Mouse (Mus musculus) yolk sac, embryonic 10.5 days (tissue): ENCODE results near the gene Rnf34.

ENCODE experiments used
- DNase-seq: peaks from one replicate; pipeline ENCODE4 v3.0.0-alpha.2; 2017; ENCODE audit warnings: low spot score

Gene Rnf34

DNA sequence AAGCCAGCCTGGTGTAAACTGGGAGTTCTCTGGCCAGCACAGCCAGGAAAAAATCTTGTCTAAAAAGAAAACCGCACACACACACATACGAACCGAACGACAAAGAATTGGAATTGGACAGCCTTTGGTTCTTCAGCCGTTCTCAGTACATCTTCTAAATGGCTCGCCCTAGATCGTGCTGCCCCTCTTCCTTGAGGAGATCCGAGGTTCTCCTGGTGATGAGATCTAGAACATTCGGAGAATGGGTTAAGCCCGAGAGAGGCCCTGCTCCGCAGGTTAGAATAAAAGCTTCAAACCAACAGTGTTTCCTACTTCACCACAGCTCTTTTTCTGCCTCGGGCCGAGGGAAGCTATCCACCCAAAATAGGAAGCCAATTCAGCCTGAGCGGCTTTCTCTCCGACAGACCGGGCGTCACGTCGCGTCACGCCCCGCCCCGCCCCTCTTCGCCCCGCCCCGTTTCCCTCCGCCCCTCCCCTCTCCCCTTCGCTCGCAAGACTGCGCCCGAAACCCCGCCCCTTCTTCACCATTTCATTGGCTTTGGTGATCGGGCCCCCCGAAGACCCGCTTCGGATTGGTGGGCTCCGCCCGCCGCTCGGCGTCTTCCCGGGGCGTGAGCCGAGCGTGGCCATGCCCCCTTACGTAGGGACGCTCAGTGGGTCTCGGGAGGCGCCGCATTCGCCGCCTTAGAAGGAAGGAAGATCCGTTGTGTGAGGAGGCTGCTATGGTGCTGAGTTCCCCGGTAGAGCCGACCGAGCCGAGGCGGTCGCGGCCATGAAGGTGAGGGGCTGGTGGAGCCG, at the start of gene Rnf34:
TSS of gene Rnf34 (plus strand) at position 528 of the 798 bp plus-strand sequence.
- peak; percentile 99 for DNase-seq

DNA sequence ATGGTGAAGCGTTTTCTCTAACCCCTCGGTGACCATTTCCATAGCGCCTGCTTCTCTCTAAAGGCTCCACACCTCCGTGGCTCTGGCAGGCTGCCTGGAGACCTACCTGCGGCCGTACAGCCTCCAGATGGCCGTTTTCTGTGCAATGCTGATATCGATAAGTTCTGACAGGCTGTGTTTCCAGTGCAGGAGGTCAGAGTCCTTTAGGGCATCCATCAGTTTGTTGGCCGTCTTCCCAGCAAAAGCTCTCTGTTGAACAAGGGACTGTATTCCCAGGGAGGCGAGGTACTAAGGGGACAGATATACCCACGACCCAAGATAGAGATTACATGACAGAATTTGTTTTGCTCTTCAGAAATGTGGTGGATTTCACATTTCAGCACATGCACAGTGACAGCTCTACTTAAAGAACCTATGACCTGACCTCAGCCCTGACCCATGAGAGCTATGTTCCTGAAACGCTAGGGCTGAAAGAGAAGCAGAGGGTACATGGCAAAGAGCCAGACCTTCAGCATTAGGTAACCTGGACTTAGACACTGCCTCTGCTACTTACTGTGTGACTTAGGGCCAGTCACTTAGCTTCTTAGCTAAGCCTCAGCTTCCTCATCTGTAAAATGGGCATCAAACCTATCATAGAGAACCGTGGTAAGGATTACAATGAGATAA, 49.4 kb upstream of the Rnf34 start:
- peak; percentile 73 for DNase-seq

DNA sequence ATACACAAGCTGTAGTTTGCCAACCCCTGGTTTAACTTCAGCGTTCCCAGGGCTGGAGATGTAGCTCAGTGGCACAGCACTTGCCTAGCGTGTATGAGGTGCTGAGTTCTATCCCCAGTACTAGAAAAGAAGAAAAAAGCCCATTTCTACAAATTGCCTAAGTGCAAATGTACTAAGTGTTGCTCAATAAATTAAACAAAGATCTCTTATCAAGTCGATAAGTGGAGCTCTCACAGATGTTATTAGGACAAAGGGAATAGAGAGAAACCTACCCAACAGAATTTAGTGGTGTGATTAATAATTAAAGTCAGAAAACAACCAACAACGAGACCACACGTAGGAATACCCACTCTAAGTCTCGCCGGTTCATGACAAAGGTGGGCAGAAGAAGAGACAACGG, 48.2 kb upstream of the Rnf34 start:
- DNase-seq = no peak

DNA sequence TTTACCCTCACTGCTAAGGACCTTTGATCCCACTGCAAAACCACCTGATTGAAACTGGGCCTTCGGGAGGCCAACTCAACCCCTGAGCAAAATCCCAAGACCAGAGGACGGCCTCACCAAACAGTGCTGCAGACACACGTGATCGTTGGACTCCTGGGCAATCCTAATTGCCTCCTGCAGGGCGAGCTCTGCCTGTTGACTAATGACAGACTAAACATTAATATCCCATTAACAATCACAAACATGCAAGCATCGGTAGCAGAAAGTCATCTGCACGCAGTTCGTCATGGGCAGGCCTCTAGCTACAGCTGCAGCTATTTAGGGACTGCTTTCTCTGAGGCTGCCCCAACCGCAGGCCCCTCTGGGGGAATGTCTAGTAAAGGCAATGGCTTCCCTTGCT, 47.1 kb upstream of the Rnf34 start:
- DNase-seq = peak; percentile 77

DNA sequence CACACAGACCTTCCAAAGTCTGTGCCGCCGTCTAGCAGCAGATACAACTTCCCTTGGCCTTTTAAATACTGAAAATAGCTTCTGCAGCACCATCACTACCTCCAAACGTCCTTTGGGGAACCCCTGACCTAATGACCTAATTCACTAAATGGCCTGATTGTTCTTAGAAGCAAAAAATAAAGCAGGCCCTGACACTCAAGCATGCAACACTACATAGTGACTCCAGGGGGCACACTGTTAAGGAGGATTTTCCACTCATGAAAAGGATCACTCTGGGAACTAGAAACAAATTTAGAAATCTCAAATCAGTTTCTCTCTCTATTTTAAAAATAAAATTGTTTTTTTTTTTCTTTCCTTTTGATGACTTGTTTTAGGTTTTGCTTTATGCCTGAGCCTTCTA, 44.3 kb upstream of the Rnf34 start:
- DNase-seq = no peak

DNA sequence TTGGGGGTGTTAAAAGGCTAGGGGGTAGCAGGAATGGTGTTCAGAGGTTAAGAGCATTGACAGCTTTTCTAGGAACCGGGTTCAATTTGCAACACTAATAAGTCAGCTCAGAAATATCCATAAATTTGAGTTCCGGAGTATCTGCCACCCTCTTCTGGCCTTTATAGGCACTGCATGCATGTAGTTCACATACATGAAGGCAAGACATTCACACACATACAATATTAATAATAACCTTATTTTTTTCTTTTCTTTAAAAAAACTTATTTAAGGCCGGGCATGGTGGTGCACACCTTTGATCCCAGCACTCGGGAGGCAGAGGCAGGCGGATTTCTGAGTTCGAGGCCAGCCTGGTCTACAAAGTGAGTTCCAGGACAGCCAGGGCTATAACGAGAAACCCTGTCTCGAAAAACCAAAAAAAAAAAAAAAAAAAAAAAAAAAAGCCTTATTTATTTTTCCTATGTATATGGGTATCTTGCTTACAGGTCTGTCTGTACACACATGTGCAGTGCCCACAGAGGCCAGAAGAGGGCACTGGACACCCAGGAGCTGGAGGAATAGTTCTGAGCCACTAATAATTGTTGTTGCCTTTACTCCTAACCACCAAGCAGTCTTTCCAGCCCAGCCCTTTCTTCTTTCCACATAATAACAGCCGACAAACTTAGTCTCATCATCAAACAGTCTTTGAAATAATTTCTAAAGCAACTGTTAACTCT, 38.3 kb upstream of the Rnf34 start:
- peak; percentile 48 for DNase-seq

DNA sequence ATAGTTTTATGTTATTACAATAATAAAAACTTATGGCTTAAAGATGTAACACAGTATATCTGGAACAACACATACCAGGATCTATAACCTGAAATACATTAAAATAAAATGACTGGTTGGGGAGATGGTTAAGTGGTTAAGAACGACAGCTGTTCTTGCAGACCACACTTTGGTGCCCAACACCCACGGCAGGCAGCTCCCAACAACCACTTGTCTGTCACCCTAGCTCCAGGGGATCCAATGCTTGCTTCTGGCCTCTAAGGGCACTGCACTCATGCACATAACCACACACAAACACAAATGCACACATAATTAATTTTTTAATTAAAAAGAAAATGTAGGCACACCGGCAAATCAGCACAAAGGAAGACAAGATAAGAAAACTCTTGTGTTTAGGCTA, 37.1 kb upstream of the Rnf34 start:
- DNase-seq = no peak

DNA sequence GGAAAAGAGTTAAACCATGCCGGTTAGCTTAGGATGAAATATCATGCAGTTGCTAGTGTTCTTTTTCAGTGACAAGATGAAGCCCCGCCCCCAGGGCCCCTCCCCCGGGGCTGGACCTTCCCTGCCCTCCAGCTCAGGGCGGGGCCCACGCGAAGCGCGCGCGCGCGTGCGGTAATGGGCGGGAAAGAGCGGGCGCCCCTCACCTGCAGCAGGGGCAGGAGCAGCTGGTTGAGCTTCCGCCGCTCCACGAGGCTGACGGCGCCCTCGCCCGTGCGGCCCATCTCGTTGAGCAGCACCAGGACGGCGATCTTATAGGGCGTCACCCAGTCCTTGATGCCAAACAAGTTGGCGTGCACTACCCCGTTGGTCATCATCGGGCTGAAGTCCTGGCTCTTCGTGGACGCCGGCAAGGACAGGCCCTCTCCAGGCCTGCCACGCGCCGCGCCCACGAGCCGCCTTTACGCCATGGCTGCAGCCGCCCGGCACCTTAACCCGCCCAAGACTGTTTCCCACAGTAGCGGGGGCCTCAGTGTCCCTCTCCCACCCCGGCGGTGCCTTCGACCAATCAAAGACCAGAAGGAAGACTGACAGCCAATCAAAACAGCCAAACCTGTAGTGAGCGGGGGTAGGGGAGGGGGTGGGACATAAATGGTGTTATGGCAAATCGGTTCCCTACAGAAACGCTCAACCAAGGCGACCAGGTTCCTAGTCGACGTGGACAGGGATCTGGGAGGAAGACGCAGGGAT, 28.9 kb upstream of the Rnf34 start, which contains the start of gene Anapc5:
TSS of gene Anapc5 (minus strand) at position 563 of the 747 bp plus-strand sequence.
- DNase-seq = peak; percentile 98

DNA sequence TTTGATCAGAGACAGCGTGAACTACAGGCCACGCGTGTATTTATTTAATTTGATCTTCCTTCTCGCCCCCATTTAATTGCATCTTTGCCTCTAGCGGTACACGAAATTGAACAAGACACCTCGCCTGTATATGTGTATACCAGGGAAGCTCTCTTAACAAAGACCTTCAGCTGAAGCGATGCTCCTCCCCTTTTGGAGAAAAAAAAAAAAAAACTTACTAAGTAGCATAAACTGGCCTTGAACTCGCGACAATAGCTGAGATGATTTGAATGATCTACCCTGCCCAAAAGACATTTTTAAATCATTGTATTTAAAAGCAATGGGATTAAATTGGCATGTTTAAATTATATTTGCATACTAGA, 28.3 kb upstream of the Rnf34 start:
- no peak for DNase-seq

DNA sequence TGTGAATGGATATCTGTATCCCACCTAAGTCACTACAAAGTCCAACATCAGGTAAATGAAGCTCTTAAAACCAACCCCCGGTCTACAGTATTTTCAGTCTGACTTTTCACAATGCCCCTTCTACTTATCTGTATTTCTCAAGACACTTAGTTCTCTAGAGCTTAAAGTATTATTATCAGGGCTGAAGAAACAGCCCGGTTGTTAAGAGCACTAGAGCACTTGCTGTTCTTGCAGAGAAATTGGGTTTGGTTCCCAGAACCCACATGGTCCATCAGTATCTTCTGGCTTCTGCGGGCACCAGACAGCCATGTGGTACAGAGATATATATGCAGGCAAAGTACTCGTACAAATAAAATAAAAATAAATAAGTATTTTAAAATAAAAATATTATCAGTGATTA, 27.4 kb upstream of the Rnf34 start:
- DNase-seq = no peak

DNA sequence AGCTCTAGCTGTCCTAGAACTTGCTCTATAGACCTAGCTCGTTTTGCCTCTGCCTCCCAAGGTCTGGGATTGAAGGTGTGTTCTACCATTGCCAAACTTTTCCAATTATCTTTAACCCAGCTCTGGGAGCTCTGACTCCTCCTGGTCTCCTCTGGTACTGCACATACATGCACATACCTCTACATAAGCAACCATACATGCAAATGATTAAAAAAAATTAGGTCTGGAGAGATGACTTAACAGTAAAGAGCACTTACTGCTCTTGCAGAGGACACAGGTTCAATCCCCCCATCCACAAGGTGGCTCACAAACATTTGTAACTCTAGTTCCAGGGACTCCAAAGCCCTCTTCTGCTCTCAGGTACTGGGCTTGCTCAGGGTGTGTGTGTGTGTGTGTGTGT, 25.9 kb upstream of the Rnf34 start:
- no peak for DNase-seq

DNA sequence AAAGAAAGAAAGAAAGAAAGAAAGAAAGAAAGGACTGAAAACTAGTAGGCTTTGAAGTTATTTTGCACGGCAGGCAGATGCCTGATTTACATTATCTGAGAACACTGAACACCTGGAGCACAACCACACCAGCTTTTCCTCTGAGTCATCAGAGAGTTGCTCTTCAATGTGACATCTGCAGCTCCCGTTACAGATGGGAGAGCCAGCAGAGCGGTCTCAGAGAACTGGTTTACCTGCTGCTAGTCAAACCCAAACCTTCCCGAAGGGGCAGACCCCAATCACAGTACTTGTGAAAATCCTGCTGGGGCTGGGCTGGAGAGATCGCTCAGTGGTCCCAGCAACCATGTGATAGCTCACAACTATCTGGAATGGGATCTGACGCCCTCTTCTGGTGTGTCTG, 25.4 kb upstream of the Rnf34 start:
- DNase-seq = no peak

DNA sequence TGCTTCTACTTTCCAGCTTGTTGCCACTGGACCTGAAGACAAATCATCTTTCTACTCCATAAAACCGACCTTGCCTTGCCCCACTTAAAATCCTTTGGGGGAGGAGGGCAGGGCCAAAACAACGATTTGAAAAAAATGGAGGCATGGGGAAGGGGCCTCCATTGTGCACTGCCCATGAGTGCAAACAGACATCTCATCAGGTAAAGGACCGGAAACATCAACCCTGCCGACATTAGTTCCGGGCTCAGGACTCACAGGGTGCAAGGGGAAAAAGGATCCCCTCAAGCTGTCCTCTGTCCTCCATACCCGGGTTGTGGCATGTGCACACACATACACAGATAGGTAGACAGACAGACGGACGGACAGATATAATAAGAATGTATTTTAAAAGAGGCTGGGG, 24.7 kb upstream of the Rnf34 start:
- no peak for DNase-seq

DNA sequence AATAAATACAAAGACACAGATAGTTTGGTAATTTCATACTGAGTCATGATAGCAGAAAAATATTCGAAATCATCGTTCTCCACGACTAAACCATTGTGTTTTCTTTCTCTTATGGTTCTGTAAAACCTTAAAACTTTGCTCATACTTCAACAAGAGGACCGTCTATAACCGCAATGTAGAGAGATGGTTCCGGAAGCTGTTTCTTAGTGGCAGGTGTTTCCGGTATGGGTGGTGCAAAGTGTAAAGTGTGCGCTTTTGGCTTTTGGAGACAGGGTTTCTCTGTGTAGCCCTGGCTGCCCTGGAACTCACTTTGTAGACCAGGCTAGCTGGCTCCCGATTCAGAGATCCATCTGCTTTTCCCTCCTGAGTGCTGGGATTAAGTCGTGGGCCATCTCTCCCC, 17.3 kb upstream of the Rnf34 start:
- DNase-seq = no peak

DNA sequence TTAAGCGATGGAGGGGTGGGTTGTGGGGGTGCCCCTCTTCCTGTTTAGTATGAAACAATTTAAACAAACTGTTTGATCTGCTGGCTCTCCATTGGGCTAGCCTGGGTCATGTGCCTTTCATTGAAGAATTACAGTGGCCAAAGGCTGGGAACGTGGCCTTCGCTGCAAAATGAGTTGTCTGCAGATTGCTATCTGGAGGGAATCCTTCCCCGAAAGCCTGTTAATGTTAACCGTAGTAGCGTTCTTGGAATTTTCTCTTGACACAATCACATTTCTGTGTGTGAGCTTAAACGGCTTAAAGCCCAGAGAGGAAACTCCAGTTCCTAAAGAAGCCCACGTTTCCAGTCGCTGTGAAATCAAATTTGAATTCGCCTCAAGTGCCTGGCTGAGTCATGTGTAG, 16.9 kb upstream of the Rnf34 start:
- DNase-seq = peak; percentile 74

DNA sequence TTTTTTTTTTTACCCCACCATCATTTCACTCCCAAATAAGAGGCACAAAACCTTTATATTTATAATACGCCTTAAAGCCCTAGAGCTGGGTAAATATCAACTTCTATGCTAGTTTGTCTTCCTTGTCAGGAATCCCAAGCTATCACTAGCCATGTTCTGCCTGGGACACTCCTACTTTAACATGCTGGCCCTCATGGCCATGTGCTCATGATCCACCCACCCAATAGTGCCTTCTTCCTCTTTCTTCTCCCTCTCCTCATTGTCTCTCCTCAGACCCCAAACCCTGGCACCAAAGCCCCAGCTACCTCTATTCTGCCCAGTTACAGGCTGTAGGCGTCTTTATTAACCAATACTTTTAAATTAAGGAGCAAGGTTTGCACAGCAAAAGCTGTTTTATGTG, 8.7 kb upstream of the Rnf34 start:
- no peak for DNase-seq

DNA sequence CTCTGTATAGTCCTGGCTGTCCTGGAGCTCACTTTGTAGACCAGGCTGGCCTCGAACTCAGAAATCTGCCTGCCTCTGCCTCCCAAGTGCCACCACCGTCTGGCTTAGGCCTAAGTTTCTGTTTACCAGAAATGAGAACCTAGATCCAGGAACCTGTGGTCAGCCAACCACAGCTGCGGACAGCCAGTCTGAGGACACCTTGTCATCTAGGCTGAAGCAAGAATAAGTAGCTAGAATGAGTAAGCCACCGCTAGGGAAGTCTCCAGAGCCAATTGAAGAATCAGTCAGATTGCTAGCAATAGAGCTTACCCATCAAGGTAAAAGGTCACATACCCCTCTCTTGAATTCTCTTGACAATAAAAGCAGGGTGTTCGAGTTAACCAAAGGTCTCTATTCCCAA, 6.0 kb upstream of the Rnf34 start:
- no peak for DNase-seq

DNA sequence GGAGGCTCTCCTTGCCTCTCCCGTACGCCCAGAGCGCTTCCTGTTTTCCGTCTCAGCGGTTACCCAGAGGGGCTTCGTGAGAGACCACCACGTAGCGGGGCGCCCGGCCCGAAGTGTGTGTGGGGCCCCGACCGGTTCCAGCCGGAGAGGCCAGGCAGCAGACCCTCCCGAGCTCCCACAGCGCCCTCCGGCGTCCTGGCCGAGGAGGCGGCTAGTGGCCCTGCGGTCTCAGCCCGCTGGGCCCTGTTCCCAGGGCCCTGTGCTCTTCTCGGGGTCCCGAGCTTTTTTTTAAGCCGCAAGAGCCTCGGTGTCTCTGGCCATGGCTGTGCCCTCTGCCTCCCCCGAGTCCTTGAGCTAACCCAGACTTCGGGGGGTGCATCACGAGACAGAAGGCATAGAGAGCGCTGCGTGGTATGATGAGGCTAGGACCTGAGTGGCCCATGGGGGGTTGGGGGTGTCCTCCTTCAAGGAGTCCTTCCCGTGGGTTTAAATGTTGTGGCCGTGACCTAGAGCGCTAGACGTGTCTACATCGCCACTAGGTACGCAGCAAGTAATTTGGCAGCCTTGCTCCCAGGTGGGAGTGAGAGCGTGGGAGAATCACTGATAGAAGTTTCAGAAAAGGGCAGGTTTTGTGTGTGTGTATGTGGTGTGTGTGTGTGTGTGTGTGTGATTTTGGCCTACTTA, 613 bp downstream of the Rnf34 start:
- DNase-seq = no peak

DNA sequence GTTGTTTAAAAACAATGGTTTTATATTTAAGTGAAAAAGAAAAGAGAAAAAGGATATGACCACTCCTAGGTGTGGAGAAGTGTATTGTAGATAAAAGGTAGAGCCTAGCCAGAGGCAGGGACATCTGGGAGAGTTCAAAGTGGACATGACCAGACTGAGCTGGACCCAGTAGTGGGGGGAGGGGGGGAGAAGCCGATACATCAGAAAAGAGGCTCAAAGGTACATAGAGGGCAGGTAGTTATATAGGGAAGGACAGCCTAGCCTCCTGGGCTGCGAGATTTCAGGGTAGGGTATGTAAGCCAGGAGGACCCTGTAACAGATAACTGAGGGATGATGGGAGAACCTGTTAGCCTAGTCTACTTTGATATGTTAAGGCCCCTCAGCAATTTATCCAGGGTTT, 2.8 kb downstream of the Rnf34 start:
- peak; percentile 55 for DNase-seq

DNA sequence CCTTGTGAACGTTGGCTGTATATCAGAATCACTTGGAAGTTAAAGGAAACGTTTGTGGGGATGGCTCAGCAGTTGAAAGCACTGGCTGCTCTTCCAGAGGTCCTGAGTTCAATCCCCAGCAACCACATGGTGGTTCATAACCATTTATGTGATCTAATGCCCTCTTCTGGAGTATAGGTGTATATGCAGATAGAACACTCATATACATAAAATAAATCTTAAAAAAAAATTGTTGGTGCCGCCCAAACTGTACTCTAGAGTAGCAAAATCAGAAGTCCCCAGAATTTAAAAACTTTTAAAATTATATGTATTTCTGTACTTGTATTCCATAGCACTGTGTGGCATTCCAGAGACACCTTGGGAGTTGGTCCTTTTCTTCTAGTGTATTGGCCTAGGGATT, 6.0 kb downstream of the Rnf34 start:
- no peak for DNase-seq

DNA sequence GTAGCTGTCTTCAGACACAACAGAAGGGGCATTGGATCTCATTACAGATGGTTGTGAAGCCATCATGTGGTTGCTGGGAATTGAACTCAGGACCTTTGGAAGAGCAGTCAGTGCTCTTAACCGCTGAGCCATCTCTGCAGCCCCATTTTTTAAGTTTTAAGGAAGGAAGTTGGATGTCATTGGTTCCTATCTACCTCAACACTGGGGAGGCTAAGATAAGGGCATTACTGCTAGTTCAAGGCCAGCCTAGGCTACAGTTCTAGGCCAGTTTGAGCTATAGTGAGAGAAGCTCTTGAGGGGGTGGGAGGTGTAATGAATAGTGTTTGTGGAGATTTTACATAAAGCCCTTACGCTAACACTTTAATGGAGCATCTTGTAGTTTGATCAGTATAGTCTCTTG, 13.2 kb downstream of the Rnf34 start:
- no peak for DNase-seq

DNA sequence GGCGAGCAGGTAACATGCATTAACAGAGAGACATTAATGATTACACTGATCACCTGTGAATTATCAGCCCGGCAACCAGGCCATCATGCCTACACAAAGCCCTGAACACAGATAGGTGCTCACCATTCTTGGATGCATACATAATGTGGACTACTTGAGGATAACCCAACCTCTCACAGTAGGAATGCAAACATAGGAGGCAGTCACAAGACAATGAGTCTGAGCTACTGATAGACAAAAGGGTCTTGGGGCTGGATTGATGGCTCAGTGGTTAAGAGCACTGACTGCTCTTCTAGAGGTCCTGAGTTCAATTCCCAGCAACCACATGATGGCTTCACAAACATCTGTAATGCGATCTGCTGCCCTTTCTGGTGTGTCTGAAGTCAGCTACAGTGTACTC, 22.8 kb downstream of the Rnf34 start:
- DNase-seq = no peak
